Mouse (Mus musculus): Measurements from ENCODE around the gene Smarcc1. TPM values are rescaled to one million over a fixed set of nuclear protein-coding genes. Genes with fewer than 3 reads are reported as not detected.
A peak's percentile ranks its signal among the peaks of the same experiment; 100 is the strongest.
"Not testable (repeated sequence)": the region's sequence is repeated elsewhere in the genome, so short reads cannot be mapped to it uniquely, and the experiment has no call there.

The Smarcc1 gene
- total RNA-seq, 2 experiments from 2014 or later = 54.6 to 65.9 TPM

DNA sequence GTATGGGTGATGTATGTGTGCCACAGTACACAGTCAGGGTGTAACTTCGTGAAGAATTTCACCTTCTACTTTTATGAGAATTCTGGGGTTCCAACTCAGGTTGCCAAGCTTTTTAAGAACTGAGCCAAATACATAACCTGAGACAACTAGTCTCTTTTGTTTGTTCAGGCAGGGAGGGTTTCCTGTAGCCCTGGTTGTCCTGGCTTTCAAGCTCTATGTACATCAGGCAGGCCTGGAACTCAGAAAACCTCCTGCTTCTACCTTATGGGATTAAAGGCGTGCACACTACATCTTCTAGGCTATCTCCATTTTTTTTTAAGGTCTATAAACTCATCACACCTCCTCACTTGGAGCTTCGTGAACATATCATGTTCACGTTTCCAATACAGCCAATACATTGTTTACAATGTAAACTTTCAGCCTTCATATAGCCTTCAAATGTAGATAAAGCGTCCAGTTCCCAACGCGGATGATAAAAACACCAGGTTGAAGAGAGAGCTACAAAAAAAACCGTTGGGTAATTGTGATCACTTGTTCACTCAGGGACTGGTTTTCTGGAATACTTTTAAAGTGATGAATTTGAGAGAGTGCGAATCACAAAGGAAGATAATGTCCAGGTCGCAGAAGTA, 13.5 kb downstream of the Smarcc1 start:
- no peak for DNase-seq (ENCODE audit: extremely low spot score in 1 of 2, low spot score in 1 of 2)

DNA sequence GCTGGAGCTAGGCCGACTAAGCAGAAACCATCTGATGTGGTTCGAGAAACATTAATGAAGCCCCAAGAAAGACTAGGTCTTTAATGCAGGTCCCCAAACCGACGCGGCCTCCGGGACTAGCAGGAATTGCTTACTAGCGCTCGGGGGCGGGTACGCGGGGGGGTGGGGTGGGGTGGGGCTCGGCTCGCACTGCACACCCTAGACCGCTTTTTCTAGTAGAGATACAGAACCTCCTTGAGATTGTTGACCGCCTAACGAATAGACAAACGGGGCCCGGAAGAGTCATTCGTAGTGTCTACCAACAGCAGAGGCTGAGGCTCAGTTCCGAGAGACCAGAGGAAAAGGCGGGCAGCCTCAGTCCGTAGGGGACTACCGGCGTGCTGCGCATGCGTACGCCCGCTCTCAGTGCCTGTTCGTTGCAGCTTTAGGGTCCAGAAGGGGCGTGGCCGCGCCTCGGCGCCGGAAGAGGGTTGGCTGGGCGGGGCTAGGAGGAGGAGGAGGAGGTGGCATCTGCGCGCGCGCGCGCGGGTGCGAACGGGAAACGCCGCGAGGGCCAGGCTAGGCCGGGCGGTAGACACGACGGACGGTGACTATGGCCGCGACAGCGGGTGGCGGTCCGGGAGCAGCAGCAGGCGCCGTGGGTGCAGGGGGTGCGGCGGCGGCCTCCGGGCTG, 14.2 kb downstream of the Smarcc1 start:
- DNase-seq (ENCODE audit: extremely low spot score in 1 of 2, low spot score in 1 of 2) = peak; percentile 93 to 98

DNA sequence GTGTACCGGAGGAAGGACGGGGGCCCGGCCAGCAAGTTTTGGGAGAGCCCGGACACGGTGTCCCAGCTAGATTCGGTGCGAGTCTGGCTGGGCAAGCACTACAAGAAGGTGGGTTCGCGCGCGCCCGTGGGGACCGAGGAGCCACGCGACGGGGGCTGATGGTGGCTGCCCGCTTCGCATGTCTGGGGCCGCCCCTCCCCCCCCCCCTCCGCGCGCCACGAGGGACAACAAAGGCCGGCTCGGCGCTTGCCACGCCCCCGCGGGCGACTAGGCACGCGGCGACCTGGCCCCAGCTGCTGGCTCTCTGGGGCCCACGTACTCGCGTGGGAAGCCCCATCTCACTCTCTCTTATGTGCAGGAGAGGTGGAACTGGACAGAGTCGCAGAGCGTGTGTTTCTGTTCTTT, 14.7 kb downstream of the Smarcc1 start:
- peak in 1 of 2 experiments; percentile 27 for DNase-seq (ENCODE audit: extremely low spot score in 1 of 2, low spot score in 1 of 2)

DNA sequence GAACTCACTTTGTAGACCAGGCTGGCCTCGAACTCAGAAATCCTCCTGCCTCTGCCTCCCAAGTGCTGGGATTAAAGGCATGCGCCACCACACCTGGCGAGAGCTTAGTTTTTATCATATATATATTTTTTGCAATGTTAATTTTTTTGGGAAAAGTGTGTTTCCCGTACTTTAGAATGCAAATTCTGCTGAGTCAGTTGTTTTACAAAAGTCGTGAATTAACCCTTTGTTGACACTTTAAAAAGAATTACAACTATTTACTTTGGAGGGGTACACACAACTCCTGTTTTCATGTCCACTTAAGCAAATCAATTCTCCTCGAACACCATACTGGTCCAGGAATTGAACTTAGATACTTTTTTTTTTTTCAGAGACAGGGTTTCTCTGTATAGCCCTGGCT, 15.4 kb downstream of the Smarcc1 start:
- DNase-seq (ENCODE audit: extremely low spot score in 1 of 2, low spot score in 1 of 2) = no peak

DNA sequence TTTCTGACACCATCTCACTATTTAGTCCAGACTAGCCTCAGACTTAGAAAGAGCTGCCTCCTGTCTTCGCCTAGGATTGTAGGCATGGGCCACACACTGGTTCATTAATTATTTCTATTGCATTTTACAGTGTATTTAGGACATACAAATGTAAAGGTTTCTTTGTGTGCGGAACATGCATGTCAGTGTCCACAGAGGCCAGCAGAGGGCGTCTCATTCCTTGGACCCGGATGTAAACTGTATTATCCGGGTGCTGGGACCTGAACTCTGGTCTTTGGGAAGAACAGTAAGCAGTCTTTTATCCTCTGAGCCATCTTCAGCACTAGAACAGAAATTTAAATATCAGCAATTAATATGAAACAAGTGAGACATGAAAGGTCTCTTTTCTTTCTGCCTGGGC, 16.7 kb downstream of the Smarcc1 start:
- DNase-seq (ENCODE audit: extremely low spot score in 1 of 2, low spot score in 1 of 2) = no peak

DNA sequence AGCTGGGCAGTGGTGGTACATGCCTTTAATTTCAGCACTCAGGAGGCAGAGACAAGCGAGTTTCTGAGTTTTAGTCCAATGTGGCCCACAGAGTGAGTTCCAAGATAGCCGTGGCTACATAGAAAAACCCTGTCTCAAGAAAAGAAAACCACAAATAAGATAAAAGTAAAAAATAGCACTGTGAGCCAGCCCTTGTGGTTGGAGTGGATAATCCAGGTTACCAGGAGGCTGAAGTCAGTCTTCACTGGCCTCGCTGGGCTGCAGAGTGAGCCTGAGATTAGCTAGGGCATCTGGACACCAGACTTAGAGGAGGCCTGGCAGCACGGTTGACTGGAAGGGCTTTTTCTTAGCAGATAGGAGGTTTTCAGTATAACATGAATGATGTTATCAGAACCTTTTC, 21.6 kb downstream of the Smarcc1 start:
- no peak for DNase-seq (ENCODE audit: extremely low spot score in 1 of 2, low spot score in 1 of 2)

DNA sequence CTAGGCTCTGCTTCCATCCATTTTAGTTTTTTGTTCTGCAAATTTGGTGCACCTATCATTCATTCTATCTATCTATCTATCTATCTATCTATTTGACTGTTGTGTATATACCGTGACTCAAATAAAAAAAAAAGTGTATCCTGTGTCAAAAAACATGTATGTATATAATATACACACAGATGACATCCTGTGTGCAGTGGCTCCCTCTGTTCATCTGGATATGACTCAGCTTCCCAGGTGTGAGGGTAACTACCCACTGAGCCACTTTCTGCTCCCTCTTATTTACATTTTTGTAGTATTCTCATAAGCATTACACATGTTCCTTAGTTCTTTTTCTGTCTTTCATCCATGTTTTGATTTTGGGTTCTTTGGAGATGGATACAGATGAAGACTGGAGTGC, 24.6 kb downstream of the Smarcc1 start:
- no peak for DNase-seq (ENCODE audit: extremely low spot score in 1 of 2, low spot score in 1 of 2)

DNA sequence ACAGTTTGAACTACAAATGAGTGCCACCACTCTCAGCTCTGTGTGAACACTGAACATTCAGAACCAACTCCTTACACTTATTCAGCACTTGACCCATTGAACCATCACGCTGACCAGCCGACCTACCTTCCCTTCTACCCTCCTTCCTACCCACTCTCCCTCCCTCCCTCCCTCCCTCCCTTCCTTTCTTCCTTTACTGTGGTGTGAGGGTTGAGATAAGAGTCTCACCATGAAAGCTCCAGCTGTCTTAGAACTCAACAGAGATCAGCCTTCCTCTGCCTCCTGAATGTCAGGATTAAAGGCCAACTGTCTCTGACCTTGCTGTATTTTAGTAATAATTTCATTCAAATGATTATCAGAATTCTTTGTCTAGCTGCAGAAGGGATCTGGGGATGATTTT, 31.1 kb downstream of the Smarcc1 start:
- no peak for DNase-seq (ENCODE audit: extremely low spot score in 1 of 2, low spot score in 1 of 2)

DNA sequence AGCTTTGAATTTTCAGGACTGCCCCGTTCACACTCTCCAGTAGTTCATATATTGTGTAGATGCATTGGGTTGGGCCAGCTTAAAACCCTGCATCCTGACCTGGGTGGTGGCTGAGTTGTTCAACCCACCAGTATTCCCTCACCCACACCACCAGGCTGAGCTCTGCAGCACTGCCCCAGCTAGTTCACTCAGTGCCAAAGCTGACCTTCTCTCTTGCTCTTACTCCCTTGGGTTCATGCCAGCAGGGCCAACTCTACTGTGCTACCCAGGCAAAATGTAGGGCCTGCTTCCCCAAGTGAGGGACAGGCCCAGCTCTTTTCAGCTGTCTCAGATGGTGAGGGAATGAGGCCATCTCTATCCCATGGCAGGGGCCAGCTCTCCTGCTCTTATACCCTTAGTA, 41.5 kb downstream of the Smarcc1 start:
- DNase-seq (ENCODE audit: extremely low spot score in 1 of 2, low spot score in 1 of 2) = no peak

DNA sequence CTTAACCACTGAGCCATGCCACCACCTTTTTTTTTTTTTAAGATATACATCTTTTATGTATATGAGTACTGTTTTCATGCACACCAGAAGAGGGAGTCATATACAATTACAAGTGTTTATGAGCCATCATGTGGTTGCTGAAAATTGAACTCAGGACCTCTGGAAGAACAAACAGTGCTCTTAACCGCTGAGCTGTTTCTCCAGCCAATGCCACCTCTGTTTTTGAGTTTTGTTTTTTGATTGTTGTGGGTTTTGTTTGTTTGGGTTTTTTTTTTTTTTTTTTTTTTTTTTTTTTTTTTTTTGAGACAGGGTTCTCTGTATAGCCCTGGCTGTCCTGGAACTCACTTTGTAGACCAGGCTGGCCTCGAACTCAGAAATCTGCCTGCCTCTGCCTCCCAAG, 43.0 kb downstream of the Smarcc1 start:
- not testable (repeated sequence) for DNase-seq (ENCODE audit: extremely low spot score in 1 of 2, low spot score in 1 of 2)

DNA sequence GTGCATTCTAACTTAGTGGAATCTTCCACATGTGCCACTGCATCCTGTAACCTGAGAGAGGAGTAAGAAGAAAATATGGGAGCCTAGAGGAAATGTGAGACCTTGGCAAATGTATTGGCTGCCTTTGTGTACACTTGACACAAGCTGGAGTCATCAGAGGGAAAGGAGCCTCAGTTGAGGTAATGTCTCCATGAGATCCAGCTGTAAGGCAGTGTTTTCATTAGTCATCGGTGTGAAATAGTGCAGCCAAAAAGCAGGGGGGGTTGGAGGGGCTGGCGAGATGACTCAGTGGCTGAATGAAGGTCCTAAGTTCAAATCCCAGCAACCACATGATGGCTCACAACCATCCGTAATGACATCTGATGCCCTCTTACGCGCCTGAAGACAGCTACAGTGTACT, 44.9 kb downstream of the Smarcc1 start:
- no peak for DNase-seq (ENCODE audit: extremely low spot score in 1 of 2, low spot score in 1 of 2)

DNA sequence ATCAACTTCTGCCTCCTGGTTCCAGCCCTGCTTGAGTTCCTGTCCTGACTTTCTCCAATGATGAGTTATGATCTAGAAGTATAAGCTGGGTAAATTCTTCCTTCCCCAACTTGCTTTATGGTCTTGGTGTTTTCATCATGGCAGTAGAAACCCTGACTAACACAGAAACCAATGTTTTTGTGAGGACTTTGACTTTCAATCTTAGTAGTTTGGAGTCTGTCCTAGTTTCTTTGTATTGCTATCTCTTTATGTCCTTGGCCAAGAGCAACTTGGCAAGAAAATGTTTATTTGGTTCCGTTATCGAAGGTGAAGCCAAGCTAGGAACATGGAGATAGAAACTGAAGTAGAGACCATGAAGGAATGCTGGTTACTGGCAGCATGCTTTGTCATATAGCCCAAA, 45.6 kb downstream of the Smarcc1 start:
- no peak for DNase-seq (ENCODE audit: extremely low spot score in 1 of 2, low spot score in 1 of 2)

DNA sequence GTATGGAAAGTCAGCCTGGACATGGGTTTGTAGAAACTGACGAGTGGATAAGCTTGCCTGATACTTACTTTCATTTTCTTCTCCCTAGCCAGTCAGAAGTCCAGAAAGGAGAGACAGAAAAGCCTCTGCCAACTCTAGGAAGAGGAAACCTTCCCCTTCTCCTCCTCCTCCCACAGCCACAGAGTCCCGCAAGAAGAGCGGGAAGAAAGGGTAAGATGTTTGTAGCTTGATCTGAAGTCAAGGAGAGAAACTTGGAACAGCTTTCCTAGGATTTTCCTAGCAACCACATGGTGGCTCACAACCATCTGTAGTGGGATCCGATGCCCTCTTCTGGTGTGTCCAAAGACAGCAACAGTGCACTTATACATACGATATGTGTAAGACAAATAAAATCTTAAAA, 53.4 kb downstream of the Smarcc1 start:
- no peak for DNase-seq (ENCODE audit: extremely low spot score in 1 of 2, low spot score in 1 of 2)

DNA sequence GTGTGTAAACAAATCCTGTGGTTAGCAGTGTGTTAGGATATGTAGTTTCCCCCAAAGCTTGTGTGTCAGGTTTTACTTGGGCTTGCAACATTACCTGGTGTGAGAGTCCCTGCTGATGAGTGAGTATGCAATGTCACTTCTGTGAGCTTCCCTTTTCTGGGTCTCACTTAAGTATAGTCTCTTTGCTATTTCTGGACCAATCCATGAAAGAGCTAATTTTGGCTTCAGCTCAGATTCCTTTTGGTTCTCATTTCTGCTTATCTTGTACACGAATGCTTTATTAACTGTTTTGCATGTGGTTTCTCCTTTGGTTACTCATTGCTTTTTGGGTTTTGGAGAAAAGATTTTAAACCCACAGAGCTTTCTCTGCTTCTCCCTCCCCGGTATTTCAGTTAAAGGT, 82.4 kb downstream of the Smarcc1 start:
- DNase-seq (ENCODE audit: extremely low spot score in 1 of 2, low spot score in 1 of 2) = no peak

DNA sequence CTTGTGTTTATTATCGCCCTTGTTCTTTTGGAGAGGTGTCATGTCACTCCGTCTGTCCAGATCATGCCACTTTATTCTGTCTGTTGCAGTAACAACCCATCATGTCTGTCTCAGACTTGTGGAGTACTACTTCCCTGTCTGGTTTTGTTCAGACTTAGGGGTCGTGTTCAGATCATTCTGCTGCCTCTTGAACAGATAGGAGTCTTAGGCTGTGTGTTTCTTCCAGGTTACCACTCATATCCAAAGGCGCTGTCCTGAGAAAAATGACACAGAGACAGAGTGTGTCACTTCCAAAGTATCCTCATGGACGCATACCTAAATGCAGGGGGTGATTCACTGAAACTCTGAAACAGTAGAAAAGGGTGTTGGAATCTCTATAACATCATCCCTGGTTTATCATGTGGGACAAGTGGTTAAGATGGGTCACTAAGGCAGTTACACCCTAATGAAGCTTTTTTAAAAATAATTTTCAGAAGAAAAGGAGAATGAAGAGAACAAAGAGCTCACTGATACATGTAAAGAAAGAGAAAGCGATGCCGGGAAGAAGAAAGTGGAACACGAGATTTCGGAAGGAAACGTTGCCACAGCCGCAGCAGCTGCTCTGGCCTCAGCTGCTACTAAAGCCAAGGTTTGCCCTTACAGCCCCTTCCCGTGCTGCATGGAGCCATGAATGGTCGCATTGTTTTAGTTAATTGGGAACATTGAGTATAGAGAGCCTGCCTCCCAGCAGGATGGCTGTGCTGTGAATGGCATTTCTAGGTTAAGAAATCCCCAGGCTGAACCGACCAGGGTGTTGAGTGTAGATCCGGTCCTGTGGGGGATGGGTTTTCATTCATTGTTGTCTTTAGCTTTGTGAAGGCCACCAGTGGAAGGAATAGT, 88.3 kb downstream of the Smarcc1 start:
- DNase-seq (ENCODE audit: extremely low spot score in 1 of 2, low spot score in 1 of 2) = peak; percentile 14 to 34

DNA sequence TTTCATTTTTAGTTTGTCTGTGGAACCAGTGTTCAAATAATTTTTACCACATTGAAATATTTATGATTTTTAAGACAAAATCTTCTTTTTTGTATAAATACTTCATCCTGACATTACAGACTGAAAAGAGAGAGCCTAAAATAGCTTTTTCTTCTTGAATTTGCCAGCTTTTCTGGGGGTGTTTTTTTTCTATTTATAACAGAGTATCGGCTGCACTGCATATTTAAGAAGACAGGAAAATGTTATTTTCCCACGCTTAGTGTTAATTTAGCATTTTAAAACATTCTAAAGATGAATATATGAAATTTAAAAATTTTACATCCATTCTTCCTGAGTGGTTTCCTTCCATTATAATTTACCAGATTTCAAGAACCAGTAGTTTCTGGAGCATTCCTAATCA, 88.9 kb downstream of the Smarcc1 start:
- no peak for DNase-seq (ENCODE audit: extremely low spot score in 1 of 2, low spot score in 1 of 2)

DNA sequence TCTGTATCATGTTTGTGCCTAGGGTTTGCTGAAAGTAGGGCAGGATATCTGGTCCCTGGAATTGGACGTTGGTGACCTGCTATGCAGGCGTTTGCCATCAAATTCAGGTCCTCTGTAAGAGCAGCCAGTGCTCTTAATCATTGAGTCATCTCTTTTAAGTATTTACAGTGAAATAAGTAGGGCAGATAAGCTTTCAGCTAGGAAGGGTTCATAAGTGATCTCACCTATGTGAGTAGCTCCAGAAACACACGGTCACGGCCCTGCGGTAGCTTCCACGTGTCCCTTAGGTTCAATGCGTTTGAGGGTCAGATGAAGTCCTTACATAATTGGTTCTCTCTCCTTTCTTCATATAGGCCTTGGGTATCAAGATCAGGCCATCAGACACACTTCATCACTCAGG, 90.8 kb downstream of the Smarcc1 start:
- no peak for DNase-seq (ENCODE audit: extremely low spot score in 1 of 2, low spot score in 1 of 2)

DNA sequence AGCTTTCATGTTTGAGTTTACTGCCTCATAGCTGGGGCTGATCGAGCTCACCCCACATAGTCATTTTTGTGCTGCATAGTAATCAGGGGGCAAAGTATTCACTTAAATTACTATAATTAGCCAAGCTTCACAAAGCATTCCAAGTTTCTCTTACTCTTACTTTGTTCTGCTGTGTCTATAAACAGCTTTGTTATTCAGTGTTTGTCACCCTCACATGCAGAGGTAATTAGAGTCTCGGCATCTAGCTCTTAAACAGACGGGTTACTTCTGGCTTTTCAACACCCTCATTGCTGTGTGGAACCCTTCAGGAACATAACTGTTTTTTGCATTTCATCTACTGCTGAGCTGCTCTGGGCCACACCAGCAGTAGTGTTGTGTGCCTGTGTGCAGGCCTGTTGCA, 91.5 kb downstream of the Smarcc1 start:
- DNase-seq (ENCODE audit: extremely low spot score in 1 of 2, low spot score in 1 of 2) = no peak

DNA sequence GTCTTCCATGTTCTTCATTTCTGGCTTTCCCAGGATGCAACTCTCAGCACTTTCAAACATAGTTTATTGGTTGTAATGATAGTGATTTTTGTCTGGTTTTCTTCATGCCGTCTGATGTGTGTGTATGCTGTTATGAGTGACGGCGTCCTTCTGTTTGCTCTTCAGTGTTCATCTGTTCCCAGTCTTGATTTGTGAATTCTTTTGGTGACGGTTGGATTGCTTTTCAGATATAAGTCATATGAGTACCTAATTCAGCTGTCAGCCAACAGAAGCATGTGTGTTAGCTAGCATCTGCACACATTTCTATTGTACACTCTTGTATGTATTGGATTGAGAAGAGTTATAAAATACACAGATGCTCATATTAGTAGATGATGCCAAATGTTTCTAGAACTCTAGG, 106.8 kb downstream of the Smarcc1 start:
- DNase-seq (ENCODE audit: extremely low spot score in 1 of 2, low spot score in 1 of 2) = no peak

DNA sequence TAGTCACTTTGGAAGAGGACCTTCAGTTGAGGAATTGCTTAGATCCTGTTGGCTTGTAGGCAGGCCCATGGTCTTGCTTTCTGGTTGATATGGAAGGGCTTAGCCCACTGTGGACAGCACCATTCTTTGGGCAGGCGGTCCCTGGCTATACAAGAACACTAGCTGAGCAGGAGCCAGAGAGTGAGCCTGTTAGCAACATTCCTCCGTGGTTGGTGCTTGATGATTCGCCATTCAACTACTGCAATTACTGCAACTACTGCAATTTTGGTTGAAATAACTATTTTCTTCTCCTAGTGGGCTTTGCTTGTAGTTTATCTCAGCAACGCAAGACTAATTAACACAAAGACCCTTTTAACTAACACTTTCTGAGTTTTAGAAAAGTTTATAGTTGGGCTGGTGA, 108.7 kb downstream of the Smarcc1 start:
- no peak for DNase-seq (ENCODE audit: extremely low spot score in 1 of 2, low spot score in 1 of 2)

DNA sequence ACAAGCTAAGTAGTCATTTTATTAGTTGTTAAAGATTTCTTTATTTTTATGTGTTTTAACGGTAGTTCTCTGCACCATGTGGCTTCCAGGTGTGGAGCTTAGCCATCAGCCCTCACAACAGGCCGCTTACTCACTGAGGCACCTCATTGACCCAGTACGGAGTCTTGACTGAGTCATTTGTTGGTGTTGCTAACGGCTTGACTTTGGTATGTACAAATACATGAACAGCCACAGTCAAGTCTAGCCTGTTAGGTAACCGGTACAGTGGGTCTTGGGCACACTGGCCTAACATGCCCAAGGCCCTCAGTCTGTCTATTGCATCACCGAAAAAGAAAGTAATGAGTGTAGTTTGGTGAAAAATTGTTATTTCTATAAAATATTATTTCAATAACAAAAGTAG, 111.2 kb downstream of the Smarcc1 start:
- DNase-seq (ENCODE audit: extremely low spot score in 1 of 2, low spot score in 1 of 2) = no peak

DNA sequence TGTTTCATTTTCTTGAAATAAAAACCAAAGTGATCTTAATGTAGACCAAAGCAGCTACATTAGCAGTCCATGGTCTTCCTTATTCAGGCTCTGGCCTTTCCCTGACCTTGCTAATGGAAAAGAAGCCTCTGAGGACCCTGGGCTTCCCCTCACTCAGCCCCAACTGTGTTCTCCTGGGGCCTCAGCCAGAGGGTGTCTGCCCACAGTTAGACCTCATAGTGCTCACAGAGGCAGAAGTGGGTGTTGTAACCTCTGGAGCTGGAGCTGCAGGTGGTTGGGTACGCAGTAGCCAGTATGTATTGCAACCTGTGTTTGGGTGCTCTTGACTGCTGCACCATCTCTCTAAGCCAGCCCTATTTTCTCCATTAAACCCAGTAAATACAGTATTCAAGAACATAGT, 111.6 kb downstream of the Smarcc1 start:
- no peak for DNase-seq (ENCODE audit: extremely low spot score in 1 of 2, low spot score in 1 of 2)

Measured in layer of hippocampus, postnatal 25 days (tissue).